Mouse (Mus musculus): ENCODE data around the gene Pou2f1. TPM values are rescaled to one million over a fixed set of nuclear protein-coding genes. Genes with fewer than 3 reads are reported as not detected.

The Pou2f1 gene
- polyA plus RNA-seq (2015; fragmentation: Nextera tagmentation; extraction: Ambion mirVana), result 14.7 and 15.3 TPM in 2 replicates

DNA sequence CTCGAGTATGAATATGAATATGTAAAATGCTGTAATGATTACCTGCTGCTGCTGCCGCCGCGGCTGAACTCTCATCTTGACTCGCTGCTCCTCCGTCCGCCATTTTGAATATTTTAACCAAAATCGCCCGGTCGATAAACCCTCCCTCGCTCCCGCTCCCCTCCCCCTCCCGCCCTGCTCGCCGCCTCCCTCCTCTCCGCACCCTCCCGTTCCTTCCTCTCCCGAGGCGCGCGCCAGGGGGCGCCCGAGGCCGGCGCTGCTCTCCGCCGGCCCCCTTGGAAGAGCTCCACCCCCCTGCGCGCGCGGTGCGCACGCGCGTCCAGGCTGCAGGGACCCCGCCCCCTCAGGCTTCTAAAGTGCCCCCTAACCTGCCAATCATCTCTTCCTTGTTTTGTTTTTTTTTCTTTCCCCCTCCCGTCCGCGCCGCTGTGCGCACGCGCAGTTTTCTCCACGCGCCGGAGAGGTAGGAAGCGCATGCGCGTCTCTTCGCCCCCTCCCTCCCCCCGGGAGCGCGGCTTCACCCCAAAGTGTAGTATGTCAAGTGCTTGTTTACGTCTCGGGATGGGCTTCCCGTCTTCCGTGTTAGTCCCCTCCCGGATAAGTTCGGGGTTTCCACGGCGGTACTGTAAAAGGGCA lies at the start of gene Pou2f1:
Gene Pou2f1 (minus strand): TSS at position 159 of the 636 bp plus-strand sequence.
- WGBS, result under 1% methylated on average over 50 of the region's 61 CpGs
- peak within 1 kb of the TSS; percentile 97 for H3K4me3 ChIP-seq (replicated peaks)
- ATAC-seq (ENCODE audit: low FRiP score), result peak; percentile 90
- H3K9me3 ChIP-seq (replicated peaks), result no peaks in the 10 kb centered on the region
- peak within 1 kb of the TSS; percentile 86 for H3K4me2 ChIP-seq
- H3K27ac ChIP-seq (replicated peaks), result peak within 1 kb of the TSS; percentile 95
- H3K9ac ChIP-seq (replicated peaks), result peak within 1 kb of the TSS; percentile 98
- H3K27me3 ChIP-seq (replicated peaks), result no peaks in the 10 kb centered on the region; the same call in 1 of the 2 replicates
- H3K4me1 ChIP-seq, result peaks cover 26% of the 10 kb centered on the region
- H3K36me3 ChIP-seq, result no peaks in the 10 kb centered on the region

DNA sequence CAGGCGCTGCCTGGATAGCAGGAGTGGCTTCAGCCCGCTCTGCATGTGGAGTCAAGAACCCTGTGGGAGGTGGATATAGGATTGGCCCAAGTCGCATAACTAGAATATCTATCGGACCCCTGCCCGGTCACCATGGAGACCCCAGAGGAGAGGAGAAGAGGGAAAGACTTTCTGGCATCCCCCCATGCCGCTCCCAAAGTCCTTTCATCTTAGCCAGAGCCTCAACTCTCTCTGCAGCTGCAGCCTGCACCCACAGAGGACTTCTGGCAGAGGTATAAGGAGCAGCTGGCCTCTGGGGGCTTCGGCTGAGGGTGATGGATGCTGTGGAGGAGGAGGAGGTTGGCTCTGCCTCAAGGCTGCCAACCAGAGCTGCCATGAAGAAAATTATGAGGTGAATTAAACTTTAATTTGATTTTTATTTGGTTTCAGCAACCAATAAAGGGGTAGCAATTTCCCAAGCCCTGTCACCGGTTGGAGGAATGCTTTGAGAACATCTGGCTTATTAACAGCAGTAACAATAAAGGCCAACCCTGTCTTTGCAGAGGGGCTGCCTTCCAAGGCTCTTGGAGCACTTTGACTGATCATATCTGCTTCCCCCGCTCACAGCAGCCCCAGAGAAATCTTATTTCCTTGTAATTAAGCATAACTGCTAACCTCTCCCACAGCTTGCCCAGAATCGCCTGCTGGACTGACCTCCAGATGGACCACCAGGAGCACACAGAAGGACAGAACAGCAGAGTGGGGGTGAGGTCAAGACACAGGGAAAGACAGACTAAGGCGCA lies 46.8 kb upstream of the Pou2f1 start:
- H3K36me3 ChIP-seq, result no peaks in the 10 kb centered on the region
- 9% methylated on average over 11 of the region's 11 CpGs for WGBS
- H3K27ac ChIP-seq (replicated peaks), result peak overlapping the region; percentile 59
- H3K27me3 ChIP-seq (replicated peaks), result 0 out of 2 replicates have a peak, but pooled peaks cover 12% of the 10 kb centered on the region
- H3K4me3 ChIP-seq (replicated peaks), result peak overlapping the region; percentile 38
- peak overlapping the region; percentile 86 for H3K4me2 ChIP-seq
- H3K9me3 ChIP-seq (replicated peaks), result no peaks in the 10 kb centered on the region
- peak overlapping the region; percentile 49 for H3K9ac ChIP-seq (replicated peaks)
- H3K4me1 ChIP-seq, result peaks cover 44% of the 10 kb centered on the region
- ATAC-seq (ENCODE audit: low FRiP score), result peak; percentile 65

GRCm38 (mm10) chr1:166048230-166048911 lies 45.9 kb upstream of the Pou2f1 start:
- ATAC-seq (ENCODE audit: low FRiP score), result peak; percentile 15; the same call in 1 of the 2 replicates
- no peaks in the 10 kb centered on the region for H3K9me3 ChIP-seq (replicated peaks)
- 0 out of 2 replicates have a peak, but pooled peaks cover 12% of the 10 kb centered on the region for H3K27me3 ChIP-seq (replicated peaks)
- H3K36me3 ChIP-seq, result no peaks in the 10 kb centered on the region
- 1% methylated on average over 23 of the region's 23 CpGs for WGBS
- H3K27ac ChIP-seq (replicated peaks), result peak overlapping the region; percentile 59
- H3K4me2 ChIP-seq, result peak overlapping the region; percentile 86
- H3K9ac ChIP-seq (replicated peaks), result peak overlapping the region; percentile 49
- peaks cover 42% of the 10 kb centered on the region for H3K4me1 ChIP-seq
- peak overlapping the region; percentile 38 for H3K4me3 ChIP-seq (replicated peaks)

DNA sequence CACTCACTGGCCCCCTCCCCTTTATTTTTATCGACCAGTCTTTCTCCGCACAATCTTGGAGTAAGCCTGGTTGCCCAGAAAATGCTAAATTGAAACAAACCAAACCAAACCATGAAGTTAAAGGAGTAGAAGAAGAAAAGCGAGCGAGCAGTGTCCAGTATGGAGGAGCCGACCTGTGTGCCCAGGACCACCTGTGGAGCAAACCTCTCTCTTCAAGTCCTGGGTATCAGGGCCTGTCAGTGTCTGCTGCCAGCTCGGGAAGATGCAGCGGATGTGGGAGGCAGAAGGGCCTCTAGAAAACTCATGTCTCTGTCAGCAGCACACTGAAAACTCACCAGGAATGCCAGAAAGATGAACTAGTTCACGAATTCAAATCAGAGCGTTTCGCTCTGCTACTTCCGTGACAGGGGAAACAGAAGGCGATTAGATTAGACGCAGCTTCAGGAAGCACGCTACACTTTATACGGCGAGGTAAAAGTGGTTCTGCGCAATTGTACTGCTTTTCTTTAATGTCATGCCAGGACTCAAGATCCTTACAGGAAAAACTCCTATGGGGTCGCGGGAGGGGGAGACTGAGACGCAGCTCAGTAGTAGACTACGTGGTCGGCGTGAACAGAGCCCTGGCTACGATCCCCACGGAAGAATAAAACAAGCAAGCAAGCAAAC lies 45.2 kb upstream of the Pou2f1 start:
- Histone ChIP-seq H3K9me3 (replicated peaks) (no peaks in the 10 kb centered on the region), H3K9ac (replicated peaks) (peak overlapping the region; percentile 49; the same call in 1 of the 2 replicates), H3K4me3 (replicated peaks) (peak overlapping the region; percentile 38), H3K4me1 (peaks cover 38% of the 10 kb centered on the region), H3K4me2 (peak overlapping the region; percentile 86), H3K27ac (replicated peaks) (peak overlapping the region; percentile 59), H3K27me3 (replicated peaks) (0 out of 2 replicates have a peak, but pooled peaks cover 12% of the 10 kb centered on the region), H3K36me3 (no peaks in the 10 kb centered on the region)
- peak; percentile 23; the same call in 1 of the 2 replicates for ATAC-seq (ENCODE audit: low FRiP score)
- 6% methylated on average over 25 of the region's 25 CpGs for WGBS

- ATAC-seq (ENCODE audit: low FRiP score), result no peak
- no peak overlapping the region for H3K27ac ChIP-seq (replicated peaks)
- H3K9me3 ChIP-seq (replicated peaks), result no peaks in the 10 kb centered on the region
- 0 out of 2 replicates have a peak, but pooled peaks cover 12% of the 10 kb centered on the region for H3K27me3 ChIP-seq (replicated peaks)
- H3K4me1 ChIP-seq, result peaks cover 38% of the 10 kb centered on the region
- 57% methylated on average over 4 of the region's 4 CpGs for WGBS
- no peak overlapping the region for H3K9ac ChIP-seq (replicated peaks)
- H3K4me3 ChIP-seq (replicated peaks), result no peak overlapping the region
- no peak overlapping the region for H3K4me2 ChIP-seq
- no peaks in the 10 kb centered on the region for H3K36me3 ChIP-seq
These were observed 43.4 kb upstream of the Pou2f1 start for GRCm38 (mm10) chr1:166045894-166046197.

- no peak for ATAC-seq (ENCODE audit: low FRiP score)
- Histone ChIP-seq H3K36me3 (no peaks in the 10 kb centered on the region), H3K9ac (replicated peaks) (no peak overlapping the region), H3K27ac (replicated peaks) (no peak overlapping the region), H3K4me2 (peak overlapping the region; percentile 5; the same call in 1 of the 2 replicates), H3K9me3 (replicated peaks) (no peaks in the 10 kb centered on the region), H3K4me3 (replicated peaks) (no peak overlapping the region), H3K27me3 (replicated peaks) (0 out of 2 replicates have a peak, but pooled peaks cover 12% of the 10 kb centered on the region), H3K4me1 (peaks cover 38% of the 10 kb centered on the region)
- 32% methylated on average over 14 of the region's 14 CpGs for WGBS
These were observed 42.8 kb upstream of the Pou2f1 start for GRCm38 (mm10) chr1:166045060-166045893.

GRCm38 (mm10) chr1:166043451-166044149 lies 41.1 kb upstream of the Pou2f1 start:
- no peak overlapping the region for H3K9ac ChIP-seq (replicated peaks)
- no peak for ATAC-seq (ENCODE audit: low FRiP score)
- H3K4me1 ChIP-seq, result peaks cover 27% of the 10 kb centered on the region
- no peak overlapping the region for H3K27ac ChIP-seq (replicated peaks)
- H3K4me3 ChIP-seq (replicated peaks), result no peak overlapping the region
- no peak overlapping the region for H3K4me2 ChIP-seq
- H3K27me3 ChIP-seq (replicated peaks), result 0 out of 2 replicates have a peak, but pooled peaks cover 12% of the 10 kb centered on the region
- H3K9me3 ChIP-seq (replicated peaks), result no peaks in the 10 kb centered on the region
- no peaks in the 10 kb centered on the region for H3K36me3 ChIP-seq
- WGBS, result 63% methylated on average over 21 of the region's 21 CpGs

DNA sequence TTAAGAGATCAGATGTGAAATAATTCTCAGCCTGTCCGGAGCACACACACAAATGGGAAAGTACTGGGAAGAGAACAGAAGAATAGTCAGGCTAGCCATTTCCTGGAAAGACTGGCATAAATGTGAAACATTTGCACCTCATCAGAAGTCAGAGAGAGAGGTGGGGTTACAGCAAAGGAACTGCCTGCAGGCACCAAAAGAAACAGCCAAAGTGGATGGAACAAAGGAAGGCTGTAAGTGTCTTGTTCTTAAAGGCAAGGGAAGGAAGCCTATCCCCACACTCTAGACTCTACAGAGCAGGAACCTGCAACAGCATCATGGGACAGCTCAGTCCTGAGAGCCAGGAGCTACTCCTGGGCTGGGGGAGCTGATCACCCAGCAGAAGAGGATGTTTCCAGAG lies 39.0 kb upstream of the Pou2f1 start:
- 71% methylated on average over 1 of the region's 1 CpGs for WGBS
- no peak overlapping the region for H3K27ac ChIP-seq (replicated peaks)

GRCm38 (mm10) chr1:166038731-166039332 lies 36.4 kb upstream of the Pou2f1 start:
- Histone ChIP-seq H3K9me3 (replicated peaks) (0 out of 2 replicates have a peak, but pooled peaks cover 2% of the 10 kb centered on the region), H3K9ac (replicated peaks) (no peak overlapping the region), H3K27ac (replicated peaks) (no peak overlapping the region), H3K4me1 (0 out of 2 replicates have a peak, but pooled peaks cover 4% of the 10 kb centered on the region), H3K4me2 (no peak overlapping the region), H3K27me3 (replicated peaks) (no peaks in the 10 kb centered on the region; the same call in 1 of the 2 replicates), H3K4me3 (replicated peaks) (no peak overlapping the region), H3K36me3 (no peaks in the 10 kb centered on the region)
- ATAC-seq (ENCODE audit: low FRiP score), result no peak
- 88% methylated on average over 2 of the region's 2 CpGs for WGBS

More for the DNA sequence above, 39.0 kb upstream of the Pou2f1 start:
- no peak overlapping the region for H3K4me3 ChIP-seq (replicated peaks)
- H3K4me2 ChIP-seq, result no peak overlapping the region
- no peak for ATAC-seq (ENCODE audit: low FRiP score)
- 0 out of 2 replicates have a peak, but pooled peaks cover 8% of the 10 kb centered on the region for H3K27me3 ChIP-seq (replicated peaks)
- no peaks in the 10 kb centered on the region for H3K36me3 ChIP-seq
- no peak overlapping the region for H3K9ac ChIP-seq (replicated peaks)
- peaks cover 12% of the 10 kb centered on the region for H3K4me1 ChIP-seq
- 0 out of 2 replicates have a peak, but pooled peaks cover 2% of the 10 kb centered on the region for H3K9me3 ChIP-seq (replicated peaks)
